Mouse (Mus musculus) layer of hippocampus, postnatal 36 days (tissue): Measurements from ENCODE around the gene Sult1c2. TPM values are rescaled to one million over a fixed set of nuclear protein-coding genes. Genes with fewer than 3 reads are reported as not detected.
"Not testable (repeated sequence)": the region's sequence is repeated elsewhere in the genome, so short reads cannot be mapped to it uniquely, and the experiment has no call there.

Experiments used
- DNase-seq, 2 experiments: peaks; one replicate each; pipeline ENCODE4 v3.0.0; 2022
- total RNA-seq, 2 experiments: library from RNA; stranded (reverse); gene quantifications; 2 replicates each; pipeline ENCODE4 v1.2.3; 2021

The Sult1c2 gene
- total RNA-seq: not detected

GRCm38 (mm10) chr17:53846206-53846605 is at the start of gene Sult1c2:
Gene Sult1c2, minus strand, starts transcription at chr17:53846339.
- no peak for DNase-seq

- DNase-seq: not testable (repeated sequence)
Observed at GRCm38 (mm10) chr17:53879006-53879675, 33.0 kb upstream of the Sult1c2 start.

- no peak for DNase-seq
Observed at GRCm38 (mm10) chr17:53874433-53874832, 28.3 kb upstream of the Sult1c2 start.

- no peak for DNase-seq
Observed at GRCm38 (mm10) chr17:53872192-53872591, 26.1 kb upstream of the Sult1c2 start.

GRCm38 (mm10) chr17:53869931-53870330 is 23.8 kb upstream of the Sult1c2 start:
- DNase-seq: no peak

GRCm38 (mm10) chr17:53865260-53865955 is 19.3 kb upstream of the Sult1c2 start:
- DNase-seq: no peak

GRCm38 (mm10) chr17:53860548-53860947 is 14.4 kb upstream of the Sult1c2 start:
- no peak for DNase-seq

GRCm38 (mm10) chr17:53854992-53855391 is 8.9 kb upstream of the Sult1c2 start:
- DNase-seq: no peak

GRCm38 (mm10) chr17:53845796-53846195 is 343 bp downstream of the Sult1c2 start:
- DNase-seq: no peak

GRCm38 (mm10) chr17:53833366-53833765 is 12.8 kb downstream of the Sult1c2 start:
- DNase-seq: peak; percentile 9 to 11

- DNase-seq: not testable (repeated sequence)
Observed at GRCm38 (mm10) chr17:53803974-53804373, 42.2 kb downstream of the Sult1c2 start.

- no peak for DNase-seq
Observed at GRCm38 (mm10) chr17:53783381-53783780, 62.8 kb downstream of the Sult1c2 start.

Other genes with a start within 250 kb of the Sult1c2 start
- gene Sgo1, start 157.0 kb downstream of the Sult1c2 start, total RNA-seq: under 1 TPM in 1 of 2 experiments, not detected in 1; 0.73 TPM
- gene Sult1c1, start 144.3 kb upstream of the Sult1c2 start, total RNA-seq: not detected